Mouse (Mus musculus): ENCODE data around the gene Cd5.

Gene Cd5

DNA sequence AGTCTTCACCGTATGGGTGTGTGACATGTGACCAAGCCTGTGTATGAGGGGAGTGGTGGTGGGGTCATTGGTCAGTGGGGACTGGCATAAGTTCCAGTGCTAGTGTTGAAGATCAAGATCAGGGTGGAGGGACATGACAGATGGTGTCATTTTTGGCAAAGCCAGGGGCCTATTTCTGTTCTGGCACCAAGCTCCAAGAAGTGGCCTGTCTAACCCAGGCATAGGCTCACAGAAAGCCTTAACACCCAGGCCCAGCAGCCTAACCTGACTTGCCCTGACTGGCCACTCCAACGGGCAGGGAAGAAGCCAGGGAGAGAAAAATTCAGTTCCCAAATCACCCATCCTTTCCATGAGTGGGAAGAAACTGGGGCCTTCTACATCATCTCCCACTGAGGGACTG is 18.7 kb upstream of the Cd5 start:
- no peak for DNase-seq

DNA sequence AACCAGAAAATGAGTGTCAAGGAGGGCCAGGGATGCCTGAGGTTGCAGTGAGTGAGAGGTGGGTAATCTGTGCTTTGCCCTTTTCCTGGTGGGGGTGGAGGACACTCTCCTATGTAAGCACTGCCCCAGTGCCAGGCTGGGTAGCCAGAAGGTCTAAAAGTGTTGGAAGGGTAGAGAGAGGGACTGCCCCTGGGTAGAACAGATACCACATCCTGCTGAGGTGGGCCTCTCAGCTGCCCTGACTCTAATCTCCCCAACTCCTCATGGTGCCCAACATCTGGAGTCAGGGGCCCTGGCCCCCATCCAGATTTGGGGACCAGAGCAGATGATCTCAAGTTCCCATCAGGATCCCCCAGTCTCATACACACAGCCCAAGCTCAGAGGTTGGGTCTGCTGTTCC is 18.3 kb upstream of the Cd5 start:
- DNase-seq: no peak

DNA sequence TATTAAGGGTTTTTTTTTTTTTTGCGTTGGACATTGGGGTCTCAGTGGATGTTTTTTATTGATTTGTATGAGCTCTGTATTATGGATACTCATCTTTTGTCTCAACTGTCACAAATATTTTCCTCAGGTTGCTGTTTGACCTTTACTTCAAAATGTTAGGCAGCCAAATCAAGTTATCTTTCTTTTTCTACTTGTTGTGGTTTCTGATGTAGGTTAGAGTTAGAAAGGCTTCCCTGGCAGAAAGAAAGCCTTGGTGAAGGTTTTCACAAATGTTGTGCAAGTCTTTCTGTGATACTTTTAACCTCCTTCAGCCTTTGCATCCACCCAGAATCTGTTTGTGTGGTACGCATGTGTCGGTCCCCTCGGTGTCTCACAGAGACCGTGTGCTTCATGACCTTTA is 13.8 kb upstream of the Cd5 start:
- no peak for DNase-seq

DNA sequence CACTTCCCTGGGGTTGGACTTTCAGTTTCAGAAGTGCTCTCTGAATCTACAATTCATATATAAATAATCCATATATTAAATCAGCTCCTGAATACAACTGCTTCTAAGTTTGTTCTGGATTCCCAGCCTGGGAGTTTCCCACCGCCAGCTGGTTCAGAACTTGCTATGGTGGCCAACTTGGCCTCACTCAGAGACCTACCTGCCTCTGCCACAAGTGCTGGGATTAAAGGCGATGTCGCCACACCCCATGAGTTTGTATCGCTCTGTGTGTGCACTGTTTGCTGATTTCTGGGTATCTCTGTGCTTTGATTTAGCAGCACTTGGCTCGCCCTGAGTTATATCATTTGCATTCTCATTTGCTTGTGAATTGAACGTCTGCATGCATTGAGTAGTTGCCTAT is 13.3 kb upstream of the Cd5 start:
- DNase-seq: no peak

DNA sequence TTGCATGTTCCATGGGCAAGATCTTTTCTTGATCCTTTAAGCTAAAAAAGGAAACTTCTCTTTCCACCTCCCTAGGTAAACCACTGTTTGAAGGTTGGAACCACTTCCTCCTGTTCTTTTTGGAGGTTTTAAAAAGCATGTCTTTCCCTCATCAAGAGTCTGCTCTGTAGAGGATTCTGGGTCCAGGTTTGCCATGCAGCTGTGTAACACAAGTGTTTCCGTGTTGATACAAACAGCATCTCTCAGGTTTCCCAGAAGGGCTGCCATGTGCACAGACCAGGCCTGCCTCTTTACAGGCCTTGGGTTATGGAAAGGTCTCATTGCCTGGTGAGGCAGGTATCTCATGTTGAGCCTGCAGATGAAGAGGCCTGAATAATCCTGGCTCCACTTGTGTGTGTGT is 12.8 kb upstream of the Cd5 start:
- no peak for DNase-seq

DNA sequence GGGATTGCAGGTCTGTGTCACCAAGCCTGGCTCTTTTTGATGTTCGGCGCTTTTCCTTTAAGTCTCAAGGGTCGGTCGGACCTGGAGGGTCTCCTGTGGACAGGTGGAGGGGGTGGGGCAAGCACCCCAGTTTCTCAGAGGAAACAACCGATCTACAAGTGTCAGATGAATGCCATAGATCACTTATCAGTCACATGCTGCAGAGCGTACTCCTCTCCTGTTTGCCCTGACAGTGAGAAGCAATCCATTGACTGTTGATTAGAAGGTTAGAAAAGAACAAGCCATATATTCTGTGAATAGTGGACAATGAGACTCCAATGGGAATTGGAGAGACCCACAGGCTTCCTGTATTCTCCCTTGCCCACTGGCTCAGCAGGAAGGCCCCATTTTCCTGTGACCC is 11.4 kb upstream of the Cd5 start:
- DNase-seq: no peak

DNA sequence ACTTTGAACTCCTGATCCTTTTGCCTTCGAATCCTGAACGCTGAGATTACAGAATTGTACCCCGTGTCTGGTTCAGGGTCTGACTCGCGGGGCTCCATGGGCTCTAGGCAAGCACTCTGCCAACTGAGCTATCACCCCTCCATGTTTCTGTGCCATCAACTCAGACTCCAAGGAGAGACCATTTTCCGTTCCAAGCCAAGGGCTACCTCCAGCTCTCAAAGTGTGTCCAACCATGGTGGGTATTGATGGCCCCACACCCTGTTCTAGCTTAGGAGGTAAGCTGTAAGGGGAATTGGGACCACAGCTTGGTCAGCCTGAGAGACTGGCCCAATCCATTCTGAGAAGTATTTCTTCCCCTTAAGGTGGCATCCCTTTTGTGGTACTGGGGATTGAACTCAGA is 10.5 kb upstream of the Cd5 start:
- DNase-seq: no peak

DNA sequence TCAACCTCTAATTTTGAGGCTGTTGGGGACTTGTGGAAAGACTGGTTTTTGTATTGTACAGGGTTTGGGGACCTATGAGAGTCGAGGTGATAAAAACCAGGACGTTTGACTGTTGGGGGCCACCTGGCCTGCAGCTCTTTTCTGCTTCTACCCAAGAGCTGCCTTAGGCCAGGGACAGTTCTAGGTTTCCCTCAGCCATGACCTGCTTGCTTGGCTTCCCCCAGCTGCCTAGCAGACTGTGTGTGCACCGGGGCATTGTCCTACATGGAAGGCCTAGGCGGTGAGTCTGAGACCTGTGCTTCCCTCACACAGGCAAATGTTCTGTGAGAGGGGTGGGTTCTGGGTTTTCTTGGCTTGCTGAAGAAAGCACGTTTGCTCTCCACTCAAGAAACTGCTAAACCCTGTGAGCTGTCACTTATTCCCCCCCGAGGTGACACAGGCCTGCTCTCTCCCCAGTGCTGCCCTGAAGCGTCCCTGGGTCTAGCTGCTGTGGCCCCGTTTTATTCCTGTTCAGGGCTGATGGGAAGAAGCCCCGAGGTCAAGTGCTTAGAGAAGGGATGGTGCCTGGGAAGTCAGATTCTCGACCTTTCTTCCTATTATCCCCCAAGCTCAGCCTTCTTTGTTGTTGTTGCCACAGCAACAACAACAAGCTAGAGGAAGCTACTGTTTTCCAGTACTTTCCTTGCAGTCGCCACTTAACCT is 9.8 kb upstream of the Cd5 start:
- no peak for DNase-seq

DNA sequence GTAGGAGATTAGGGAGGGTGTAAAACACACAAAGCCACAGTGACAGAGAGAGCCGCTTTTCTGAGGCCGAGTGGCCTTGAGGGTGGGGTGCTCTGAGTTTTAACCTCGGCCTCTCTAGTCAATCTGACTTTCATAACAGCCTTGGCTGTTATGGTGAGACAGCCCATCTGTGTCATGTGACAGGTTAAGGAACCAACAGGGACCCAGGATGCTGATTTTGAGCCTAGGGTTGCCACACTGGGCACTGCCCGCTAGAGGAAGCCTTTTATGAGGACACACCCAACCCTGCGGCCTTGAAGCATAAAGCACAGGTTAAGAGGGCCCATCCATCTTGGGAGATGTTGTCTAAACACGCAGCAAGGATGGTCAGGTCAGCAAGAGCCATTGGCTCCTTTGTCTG is 8.9 kb upstream of the Cd5 start:
- no peak for DNase-seq

DNA sequence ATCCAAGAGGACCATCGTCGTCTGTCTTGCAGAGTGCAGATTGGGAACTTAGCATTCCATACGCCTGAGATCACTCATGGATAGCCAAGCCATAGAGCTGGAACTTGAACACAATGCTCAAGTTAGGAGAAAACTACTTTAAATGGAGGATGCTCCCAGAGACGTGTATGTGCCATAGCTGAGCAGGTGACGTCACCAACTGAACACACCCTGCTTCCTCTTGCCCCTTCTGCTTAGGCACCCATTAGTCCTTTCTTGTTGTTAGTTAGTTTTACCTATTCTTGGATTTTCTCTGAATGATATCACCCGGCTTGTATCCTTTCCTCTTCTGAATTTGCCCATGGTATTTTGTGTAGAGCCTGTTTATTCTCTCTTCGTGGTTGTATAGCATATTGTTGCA is 8.4 kb upstream of the Cd5 start:
- no peak for DNase-seq

DNA sequence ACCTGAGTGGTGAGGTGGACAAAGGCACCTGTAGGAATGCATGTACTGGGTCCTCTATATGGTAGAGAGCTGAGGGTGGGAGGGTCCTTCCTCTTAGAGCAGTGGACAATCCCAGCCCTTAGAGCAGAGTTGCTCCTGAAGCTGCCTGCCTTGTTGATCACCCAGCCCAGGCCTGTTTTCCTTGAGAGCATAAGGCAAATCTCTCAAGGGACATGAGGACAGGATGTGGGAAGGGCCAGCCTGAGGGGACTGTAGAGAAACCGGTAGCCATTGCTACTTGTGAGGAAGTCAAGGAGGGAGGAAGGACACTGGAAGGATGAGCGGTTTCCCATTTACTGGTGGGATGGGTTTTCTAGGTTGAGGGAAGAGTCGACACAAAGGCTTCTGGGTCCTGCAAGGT is 3.8 kb upstream of the Cd5 start:
- DNase-seq: no peak

DNA sequence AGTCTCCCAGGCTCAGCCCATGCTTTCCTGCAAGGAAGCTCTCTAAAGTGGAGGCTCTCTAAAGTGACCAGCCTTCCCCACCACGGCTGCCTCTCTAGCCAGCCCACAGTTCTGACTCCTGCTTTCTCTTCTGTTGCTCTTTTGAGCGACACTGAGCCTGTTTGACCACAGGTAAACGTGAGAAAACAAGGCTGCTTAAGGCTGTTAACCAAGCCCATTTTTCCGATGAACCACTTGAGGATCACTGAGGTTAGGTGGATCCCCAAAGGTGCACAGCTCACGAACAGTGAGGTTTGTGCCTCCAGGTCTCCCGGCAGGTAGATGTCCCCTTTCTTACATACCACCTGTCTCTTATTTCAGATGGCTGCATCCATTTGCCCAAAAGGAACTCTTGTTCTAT is 3.3 kb upstream of the Cd5 start:
- no peak for DNase-seq

DNA sequence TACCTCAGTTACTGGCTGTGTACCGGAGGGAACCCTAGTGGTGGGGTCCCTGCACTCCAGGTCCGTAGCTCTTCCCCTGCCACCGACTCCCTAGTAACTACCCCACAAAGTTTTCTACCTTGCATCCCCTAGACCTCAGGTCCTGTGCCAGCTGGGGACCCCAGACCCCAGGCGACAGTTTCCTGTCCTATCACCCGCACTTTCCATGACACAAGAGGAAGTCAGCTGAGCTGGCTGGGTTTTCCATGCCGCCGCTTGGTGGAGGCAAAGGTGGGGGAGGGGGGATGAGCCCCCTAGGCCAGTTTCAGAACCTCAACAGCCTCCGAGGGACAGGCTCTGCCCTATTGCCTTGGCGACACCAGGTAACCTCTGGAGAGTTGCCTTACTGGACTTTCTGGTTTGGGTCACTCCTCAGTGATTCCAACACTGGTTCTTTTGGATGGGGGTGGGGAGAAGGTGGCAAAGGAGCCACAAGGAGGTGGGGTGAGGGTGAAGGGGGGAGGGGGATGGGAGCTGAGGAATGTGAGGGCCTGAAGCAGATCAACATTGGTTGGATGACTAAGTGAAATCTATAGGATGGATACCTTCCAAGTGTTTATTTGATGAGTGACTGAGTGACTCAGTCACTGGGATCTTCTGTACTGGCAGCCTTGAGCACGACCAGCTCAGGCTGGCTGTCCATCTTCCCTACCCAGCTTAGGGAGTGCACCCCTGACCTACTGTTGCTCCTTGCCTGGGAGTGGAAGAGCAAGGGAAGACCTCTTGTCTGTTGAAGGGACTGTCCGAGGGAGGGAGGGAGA is 2.0 kb upstream of the Cd5 start:
- peak; percentile 46 to 69 for DNase-seq

DNA sequence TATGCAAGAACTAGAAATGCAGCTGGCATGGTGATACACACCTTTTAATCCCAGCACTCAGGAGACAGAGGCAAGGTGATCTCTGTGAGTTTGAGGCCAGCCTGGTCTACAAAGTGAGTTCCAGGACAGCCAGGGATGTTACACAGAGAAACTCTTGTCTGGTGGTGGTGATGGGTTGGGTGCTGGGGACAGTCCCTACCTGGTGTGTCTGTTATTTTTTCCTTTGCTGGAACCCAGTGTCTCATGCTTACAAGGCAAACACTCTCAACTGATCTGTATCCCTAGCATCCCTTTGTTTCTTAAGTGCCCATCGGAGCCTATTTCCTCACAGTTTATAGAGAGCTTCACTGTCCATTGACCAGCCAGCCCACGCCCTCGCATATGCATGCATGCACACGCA is 1.1 kb upstream of the Cd5 start:
- no peak for DNase-seq

DNA sequence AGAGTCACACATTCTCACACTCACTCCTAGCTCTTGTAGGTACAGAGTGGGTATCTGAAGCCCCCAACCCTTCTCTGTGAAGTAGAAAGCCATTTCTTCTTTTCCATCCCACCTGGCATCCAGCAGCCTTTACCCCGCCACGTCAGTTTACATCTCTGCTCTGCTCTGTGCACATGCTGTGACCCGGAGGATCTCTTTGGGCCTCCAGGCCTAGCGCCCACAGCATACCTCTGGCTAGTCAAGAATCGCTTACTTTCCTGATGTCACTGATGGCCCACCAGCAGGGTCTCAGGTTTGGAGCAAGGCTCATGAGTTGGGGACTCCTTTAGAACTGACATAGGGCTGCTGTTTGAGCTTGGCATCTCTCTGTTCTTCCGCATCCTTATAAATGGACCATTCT is 764 bp downstream of the Cd5 start:
- no peak for DNase-seq

DNA sequence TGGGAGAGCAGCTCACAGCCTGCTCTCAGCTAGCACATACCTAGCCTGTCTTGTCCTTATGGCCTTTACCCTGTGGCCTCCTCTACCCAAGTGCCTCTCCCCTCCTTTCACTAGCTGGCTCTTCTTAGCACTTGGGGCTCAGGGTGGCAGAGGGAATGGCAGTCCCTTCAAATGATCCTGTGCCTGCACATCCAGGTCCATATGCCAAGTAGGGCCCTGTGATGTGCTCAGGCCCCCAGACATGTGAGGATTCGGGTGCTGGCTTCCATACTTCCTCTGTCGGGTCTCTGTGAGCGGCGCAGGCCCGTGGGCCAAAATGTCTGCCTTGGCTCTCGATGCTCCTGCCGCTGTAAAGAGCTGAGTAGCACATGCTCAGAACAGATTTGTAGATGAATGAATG is 2.9 kb downstream of the Cd5 start:
- DNase-seq: no peak

DNA sequence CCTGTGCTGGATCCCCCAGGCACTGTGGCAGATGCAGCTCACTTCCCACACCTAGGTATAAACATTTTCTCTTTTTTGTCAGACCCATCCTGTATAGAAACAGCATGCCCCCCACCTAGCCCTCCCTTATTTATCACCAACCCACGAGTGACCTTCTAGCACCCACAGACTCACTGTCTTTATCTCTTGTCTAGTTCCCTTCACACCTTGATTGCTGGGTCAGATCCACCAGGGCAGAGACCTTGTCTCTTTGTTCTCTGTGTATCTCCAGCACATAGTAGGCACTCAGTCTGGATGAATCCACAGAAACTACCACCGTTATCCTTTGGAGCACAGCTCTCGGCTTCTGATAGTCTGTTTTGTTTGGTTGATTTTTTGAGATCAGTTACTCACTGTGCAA is 3.7 kb downstream of the Cd5 start:
- no peak for DNase-seq

DNA sequence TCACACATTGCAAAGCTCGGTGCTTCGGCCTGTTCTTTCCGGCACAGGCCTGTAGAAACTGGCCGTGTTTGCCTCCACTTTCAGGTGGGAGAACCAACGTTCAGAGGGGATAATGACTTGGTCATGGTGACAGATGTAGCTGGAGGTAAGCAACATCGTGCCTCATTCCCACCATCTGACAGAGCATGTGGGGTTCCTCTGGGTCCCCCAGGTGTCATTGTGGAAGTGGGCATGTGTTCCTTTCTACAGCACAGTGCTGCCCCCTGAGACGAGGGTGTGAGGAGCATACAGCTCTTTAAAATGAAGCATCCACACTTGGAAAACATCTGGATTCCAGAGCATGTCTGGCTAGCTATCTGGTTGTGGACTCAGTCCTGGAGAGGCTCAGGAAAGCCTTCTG is 4.2 kb downstream of the Cd5 start:
- DNase-seq: no peak

DNA sequence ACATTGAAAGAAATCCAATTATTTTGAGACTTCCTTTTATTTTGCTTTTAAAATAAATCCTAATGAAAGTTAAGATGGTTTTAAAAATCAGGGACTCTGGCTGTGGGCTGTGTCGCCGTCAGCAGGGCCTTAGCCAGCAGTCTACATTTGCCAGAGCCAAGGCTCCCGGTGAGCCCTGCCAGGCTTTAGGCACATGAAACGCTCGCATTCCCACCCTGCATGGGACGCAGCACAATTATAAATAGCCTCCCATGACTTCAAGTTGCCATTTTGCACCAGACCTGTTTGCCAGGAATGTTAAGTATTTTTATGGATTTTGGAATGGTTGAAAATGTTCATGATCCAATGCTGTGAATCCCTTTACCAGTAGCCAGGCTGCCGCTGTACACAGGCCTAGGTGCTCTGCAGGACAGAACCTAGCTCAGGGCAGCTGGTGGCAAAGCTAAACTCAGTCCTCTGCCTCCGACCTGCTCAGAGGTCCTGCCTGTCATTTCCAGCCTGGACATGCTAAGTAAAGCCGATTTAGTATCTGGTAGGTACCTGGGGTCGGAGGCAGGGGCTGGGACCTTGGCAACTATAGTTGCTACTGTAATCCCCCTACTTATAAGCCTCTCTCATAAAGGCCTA is 5.2 kb downstream of the Cd5 start:
- no peak for DNase-seq

DNA sequence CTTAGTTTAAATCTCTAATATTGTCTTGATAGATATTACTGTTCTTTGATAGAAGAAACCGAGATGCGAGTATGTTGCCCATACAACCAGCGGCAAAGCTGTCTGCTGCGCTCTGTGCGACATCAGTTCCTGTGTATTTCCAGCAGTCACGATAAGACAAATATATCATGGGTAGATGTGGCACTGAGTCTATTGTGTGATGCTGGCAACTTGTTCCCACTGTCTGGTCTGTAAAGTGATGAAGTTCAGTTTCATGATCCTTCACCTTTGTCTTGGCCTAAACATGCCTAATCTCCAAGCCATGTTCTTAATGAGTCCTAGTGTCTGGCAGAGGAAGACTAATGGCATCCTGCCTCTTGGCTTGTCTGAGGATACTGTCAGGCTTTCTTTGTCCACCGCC is 6.1 kb downstream of the Cd5 start:
- no peak for DNase-seq

DNA sequence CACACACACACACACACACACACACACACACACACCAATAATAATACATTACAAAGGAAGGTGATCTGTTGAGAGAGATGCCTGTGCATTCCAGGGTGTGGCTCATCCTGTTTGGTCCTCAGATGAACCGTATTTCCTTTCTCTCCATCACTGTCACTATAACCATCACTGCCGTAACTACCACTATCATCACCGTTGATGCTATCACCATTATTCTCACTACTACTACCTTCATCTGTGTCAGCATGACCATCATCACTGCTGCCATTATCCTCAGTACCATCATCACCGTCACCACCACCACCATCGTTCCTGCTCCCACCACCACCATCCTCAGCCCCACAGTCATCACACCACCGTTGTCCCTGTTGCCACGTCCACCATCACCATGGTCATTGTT is 6.8 kb downstream of the Cd5 start:
- no peak for DNase-seq

DNA sequence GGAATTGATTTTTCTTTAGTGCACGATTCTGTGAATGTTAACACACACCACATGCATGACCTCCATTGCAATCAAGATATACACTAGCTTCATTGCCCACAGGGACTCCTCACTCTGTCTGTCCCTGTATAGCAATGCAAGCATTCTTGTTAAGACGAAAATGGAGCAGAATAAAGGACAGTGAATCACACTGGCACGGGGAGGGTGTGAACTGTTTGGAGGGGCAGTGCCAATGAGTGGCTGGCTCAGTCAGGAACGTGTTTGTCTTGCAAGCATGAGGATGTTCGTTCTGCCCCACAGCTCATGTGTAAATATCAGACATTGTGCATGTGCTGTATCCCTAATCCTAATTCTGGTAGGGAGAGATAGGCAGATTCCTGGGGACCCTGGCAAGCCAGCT is 8.3 kb downstream of the Cd5 start:
- no peak for DNase-seq

DNA sequence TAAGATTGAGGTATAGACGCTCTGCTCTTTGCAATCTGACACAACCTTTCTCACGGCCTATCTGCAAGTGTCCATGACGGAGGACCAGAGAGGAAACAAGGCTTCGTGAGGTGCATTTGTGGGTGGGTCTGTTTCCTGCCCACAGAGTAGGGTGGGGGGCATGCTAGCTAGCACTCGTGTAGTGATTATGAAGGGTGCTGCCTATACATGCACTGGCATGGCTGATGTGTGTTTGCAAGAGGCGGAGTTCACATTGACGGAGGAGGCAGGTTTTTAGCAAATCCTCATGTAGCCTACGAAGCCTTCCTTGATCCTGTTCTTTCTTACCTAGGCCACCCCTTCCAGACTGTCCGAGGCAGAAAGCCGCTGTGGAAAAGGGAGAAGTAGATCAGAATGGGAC is 8.9 kb downstream of the Cd5 start:
- no peak for DNase-seq

DNA sequence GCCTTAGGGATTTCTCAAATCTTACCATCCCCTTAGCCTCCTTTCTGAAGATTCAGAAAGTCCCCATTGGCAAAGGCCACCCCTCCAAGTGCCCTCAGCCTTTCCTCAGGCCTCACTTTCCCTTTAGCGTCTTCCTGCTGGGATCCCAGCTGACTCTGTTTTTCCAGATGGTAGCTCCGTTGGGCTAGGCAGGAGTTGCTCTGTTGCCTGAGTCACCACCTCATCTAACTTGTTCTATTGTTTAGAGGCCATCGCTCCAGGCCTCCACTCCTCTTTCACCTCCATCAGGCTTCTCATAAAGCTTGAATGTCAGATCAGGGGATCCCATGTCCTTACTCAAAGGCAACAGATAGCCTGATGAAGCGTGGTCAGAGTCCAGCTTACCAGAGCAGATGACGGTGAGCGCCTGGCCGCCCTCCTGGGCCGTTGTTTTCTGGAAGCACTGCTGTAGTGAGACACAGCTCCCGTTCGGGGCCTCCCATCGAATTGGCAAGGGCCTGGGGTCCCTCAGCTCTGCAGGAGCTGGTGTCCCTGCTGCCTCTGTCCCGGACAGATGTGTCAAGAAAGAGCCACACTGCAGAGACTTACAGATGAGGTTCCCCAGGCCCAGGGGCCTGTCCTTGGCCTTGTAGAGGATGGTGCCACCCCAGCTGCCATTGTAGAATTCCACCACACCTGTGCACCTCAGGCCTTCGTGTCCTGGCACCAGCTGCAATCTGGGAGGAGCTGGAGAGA is 14.0 kb downstream of the Cd5 start:
- DNase-seq: no peak

All from kidney, postnatal 4 days (tissue).